8 mouse cellular contexts compared by ENCODE assay signal in genomic region chr6:81987010-81987409, GRCm38 (mm10). TPM values are rescaled to one million over a fixed set of nuclear protein-coding genes. Genes with fewer than 3 reads are reported as not detected.
DNase-seq lines count a peak whose midpoint lies in the region; ATAC-seq and TF ChIP-seq lines count a peak whose summit lies in the region.

No protein-coding gene starts in this region.

- TF ChIP-seq CTCF in liver, adult 2 months (IDR thresholded peaks at IDR 0.05; ENCODE audit: low read depth, low read length) = peak; percentile 91

- H3K27me3 ChIP-seq in embryonic facial prominence, embryonic 14.5 days (replicated peaks; ENCODE audit: control insufficient read depth, insufficient read depth, low read length) = no peaks in the 10 kb centered on the region
- H3K27me3 ChIP-seq in heart, embryonic 11.5 days (ENCODE audit: control insufficient read depth, insufficient read depth, low read length) = no peaks in the 10 kb centered on the region
- H3K27me3 ChIP-seq in kidney, embryonic 16.5 days (ENCODE audit: insufficient read depth, low read length) = no peaks in the 10 kb centered on the region
- no peaks in the 10 kb centered on the region for H3K27me3 ChIP-seq in liver, adult 2 months (ENCODE audit: control insufficient read depth, insufficient read depth, low read length)
- no peaks in the 10 kb centered on the region for H3K27me3 ChIP-seq in splenic B cell, adult 2 months (ENCODE audit: control insufficient read depth, insufficient read depth, low read length, poor library complexity, severe bottlenecking)

- no peak overlapping the region for H3K9ac ChIP-seq in embryonic facial prominence, embryonic 14.5 days (ENCODE audit: low read depth, low read length)
- H3K9ac ChIP-seq in heart, embryonic 11.5 days (ENCODE audit: low read depth, low read length) = 0 out of 2 replicates have a peak overlapping the region, but pooled peaks have one; percentile 28
- H3K9ac ChIP-seq in kidney, embryonic 16.5 days (replicated peaks; ENCODE audit: low read length) = peak overlapping the region; percentile 44
- peak overlapping the region; percentile 8; the same call in 1 of the 2 replicates for H3K9ac ChIP-seq in liver, adult 2 months (ENCODE audit: low read depth, low read length)

- H3K27ac ChIP-seq in embryonic facial prominence, embryonic 14.5 days (replicated peaks; ENCODE audit: low read depth, low read length) = no peak overlapping the region
- no peak overlapping the region for H3K27ac ChIP-seq in heart, embryonic 11.5 days (ENCODE audit: low read depth, low read length)
- H3K27ac ChIP-seq in kidney, embryonic 16.5 days (ENCODE audit: low read length) = peak overlapping the region; percentile 79
- H3K27ac ChIP-seq in liver, adult 2 months (replicated peaks; ENCODE audit: insufficient read depth, low read depth, low read length) = peak overlapping the region; percentile 82

- peak; percentile 84 for DNase-seq in 416B (ENCODE audit: low read depth)
- peak; percentile 48 to 74 for DNase-seq in adrenal gland, postnatal 4 days (ENCODE audit: low spot score in 2 of 2)
- DNase-seq in embryonic facial prominence, embryonic 14.5 days (ENCODE audit: low spot score) = peak; percentile 83
- DNase-seq in liver, adult 2 months (ENCODE audit: extremely low read depth, low read depth, low spot score) = peak; percentile 88
- DNase-seq in neural tube, embryonic 10.5 days (ENCODE audit: extremely low spot score, low spot score) = peak; percentile 83
- peak; percentile 72 for DNase-seq in splenic B cell, adult 2 months (ENCODE audit: low read depth, low spot score)

- H3K4me3 ChIP-seq in embryonic facial prominence, embryonic 14.5 days (ENCODE audit: low read depth, low read length) = no peak overlapping the region
- H3K4me3 ChIP-seq in heart, embryonic 11.5 days (ENCODE audit: low read depth, low read length) = no peak overlapping the region
- H3K4me3 ChIP-seq in kidney, embryonic 16.5 days (ENCODE audit: low read length) = no peak overlapping the region
- no peak overlapping the region for H3K4me3 ChIP-seq in liver, adult 2 months (ENCODE audit: insufficient read depth, low read depth, low read length)

- no peaks in the 10 kb centered on the region for H3K79me2 ChIP-seq in liver, adult 2 months (ENCODE audit: control insufficient read depth, insufficient read depth, low read length)

- peaks cover 4% of the 10 kb centered on the region; the same call in 1 of the 2 replicates for H3K4me1 ChIP-seq in embryonic facial prominence, embryonic 14.5 days (ENCODE audit: control insufficient read depth, insufficient read depth, low read length)
- peaks cover 9% of the 10 kb centered on the region for H3K4me1 ChIP-seq in heart, embryonic 11.5 days (ENCODE audit: control insufficient read depth, insufficient read depth, low read length)
- peaks cover 29% of the 10 kb centered on the region for H3K4me1 ChIP-seq in kidney, embryonic 16.5 days (ENCODE audit: insufficient read depth, low read length)
- peaks cover 9% of the 10 kb centered on the region; the same call in 1 of the 2 replicates for H3K4me1 ChIP-seq in liver, adult 2 months (ENCODE audit: control insufficient read depth, insufficient read depth, low read length)

- no peaks in the 10 kb centered on the region for H3K9me3 ChIP-seq in embryonic facial prominence, embryonic 14.5 days (ENCODE audit: control insufficient read depth, low read length)
- H3K9me3 ChIP-seq in heart, embryonic 11.5 days (replicated peaks; ENCODE audit: control insufficient read depth, low read length) = no peaks in the 10 kb centered on the region
- H3K9me3 ChIP-seq in kidney, embryonic 16.5 days (ENCODE audit: low read length) = no peaks in the 10 kb centered on the region

- WGBS in embryonic facial prominence, embryonic 14.5 days = 1% methylated on average over 9 of the region's 9 CpGs
- under 1% methylated on average over 9 of the region's 9 CpGs for WGBS in heart, embryonic 11.5 days (ENCODE audit: insufficient replicate concordance)
- under 1% methylated on average over 9 of the region's 9 CpGs for WGBS in kidney, embryonic 16.5 days
- 1% methylated on average over 9 of the region's 9 CpGs for WGBS in liver, adult 2 months

- no peak for TF ChIP-seq POLR2A in liver, adult 2 months (IDR thresholded peaks at IDR 0.05; ENCODE audit: extremely low read depth, insufficient read depth, low read length)

- no peaks in the 10 kb centered on the region for H3K36me3 ChIP-seq in embryonic facial prominence, embryonic 14.5 days (ENCODE audit: control insufficient read depth, insufficient read depth, low read length)
- no peaks in the 10 kb centered on the region for H3K36me3 ChIP-seq in heart, embryonic 11.5 days (ENCODE audit: control insufficient read depth, insufficient read depth, low read length)
- no peaks in the 10 kb centered on the region for H3K36me3 ChIP-seq in kidney, embryonic 16.5 days (ENCODE audit: insufficient read depth, low read length)
- H3K36me3 ChIP-seq in liver, adult 2 months (ENCODE audit: control insufficient read depth, insufficient read depth, low read length) = no peaks in the 10 kb centered on the region
- H3K36me3 ChIP-seq in splenic B cell, adult 2 months (ENCODE audit: control insufficient read depth, insufficient read depth, low read length, poor library complexity, severe bottlenecking) = no peaks in the 10 kb centered on the region

- peak; percentile 60 for ATAC-seq in embryonic facial prominence, embryonic 14.5 days (ENCODE audit: low read depth)
- no peak for ATAC-seq in heart, embryonic 11.5 days (replicated peaks; ENCODE audit: insufficient number of reproducible peaks, low FRiP score, low TSS enrichment)
- ATAC-seq in kidney, embryonic 16.5 days (ENCODE audit: low FRiP score, low TSS enrichment) = peak; percentile 84

- no peak overlapping the region for H3K4me2 ChIP-seq in embryonic facial prominence, embryonic 14.5 days (ENCODE audit: low read depth, low read length)
- H3K4me2 ChIP-seq in heart, embryonic 11.5 days = no peak overlapping the region
- no peak overlapping the region for H3K4me2 ChIP-seq in kidney, embryonic 16.5 days (replicated peaks; ENCODE audit: low read depth, low read length)

RNA-seq across cellular contexts. Expression of gene Mrpl19, which starts 21.3 kb away (rescaled TPM):
- 10 to 100 TPM; 38.3 to 40.0 TPM for total RNA-seq in adrenal gland, postnatal 4 days (2021)
- 32.9 and 37.6 TPM in 2 replicates for polyA plus RNA-seq in embryonic facial prominence, embryonic 14.5 days (2014; fragmentation: Nextera tagmentation; extraction: Ambion mirVana)
- 73.6 and 80.0 TPM in 2 replicates for polyA plus RNA-seq in heart, embryonic 11.5 days (2014; fragmentation: Nextera tagmentation; extraction: Ambion mirVana)
- polyA plus RNA-seq in kidney, embryonic 16.5 days (2015; fragmentation: Nextera tagmentation; extraction: Ambion mirVana) = 49.2 and 57.1 TPM in 2 replicates
- 3.6 and 3.7 TPM in 2 replicates for total RNA-seq in liver, adult 2 months (2014; rRNA removed)
- polyA plus RNA-seq in liver, adult 2 months (2012; rRNA removed) = 2.4 and 2.8 TPM in 2 replicates

RNA-seq across cellular contexts. Expression of gene Eva1a, which starts 53.8 kb away (rescaled TPM):
- total RNA-seq in adrenal gland, postnatal 4 days (2021) = 1 to 10 TPM; 4.9 to 6.3 TPM
- polyA plus RNA-seq in embryonic facial prominence, embryonic 14.5 days (2014; fragmentation: Nextera tagmentation; extraction: Ambion mirVana) = 10.6 and 11.0 TPM in 2 replicates
- polyA plus RNA-seq in heart, embryonic 11.5 days (2014; fragmentation: Nextera tagmentation; extraction: Ambion mirVana) = 5.0 and 6.4 TPM in 2 replicates
- polyA plus RNA-seq in kidney, embryonic 16.5 days (2015; fragmentation: Nextera tagmentation; extraction: Ambion mirVana) = 49.7 TPM in 2 replicates
- 97.7 and 104 TPM in 2 replicates for total RNA-seq in liver, adult 2 months (2014; rRNA removed)
- polyA plus RNA-seq in liver, adult 2 months (2012; rRNA removed) = 75.4 and 87.4 TPM in 2 replicates

Comparison
In these comparisons a context has a peak if more than half of its experiments do, and no peak if none do; other contexts are left out.
1. H3K27ac ChIP-seq: peak in kidney, embryonic 16.5 days (single experiment) and liver, adult 2 months (single experiment); none in embryonic facial prominence, embryonic 14.5 days (single experiment) and heart, embryonic 11.5 days (single experiment).
2. Peak in every context shown above with its lines, with median percentiles within 50 percentile points of each other: DNase-seq.